Mouse (Mus musculus) thymus, postnatal 14 days (tissue): ENCODE measurements around the gene Optc.

ENCODE experiments used
- DNase-seq: peaks from one replicate; pipeline ENCODE4 v3.0.0; 2021

Gene Optc

DNA sequence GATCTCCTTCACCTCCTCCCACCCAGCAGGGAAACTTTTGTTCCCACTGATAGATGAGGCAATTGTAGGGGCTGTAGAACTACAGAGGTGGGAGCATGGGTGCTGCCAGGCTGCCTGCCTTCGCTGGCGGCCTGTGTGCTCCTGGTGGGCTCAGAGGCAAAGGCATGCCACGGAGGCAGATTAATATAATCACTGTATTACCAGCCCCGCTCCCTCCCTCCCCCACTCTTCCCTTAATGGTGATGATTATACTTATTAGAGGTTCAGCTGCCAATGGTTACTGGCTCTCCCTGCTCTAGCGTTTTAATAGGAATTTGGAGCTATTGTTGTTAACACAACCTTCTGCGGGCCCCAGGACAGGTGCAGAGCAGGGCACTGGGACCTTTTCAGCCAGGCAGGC, 26.0 kb downstream of the Optc start:
- no peak for DNase-seq

DNA sequence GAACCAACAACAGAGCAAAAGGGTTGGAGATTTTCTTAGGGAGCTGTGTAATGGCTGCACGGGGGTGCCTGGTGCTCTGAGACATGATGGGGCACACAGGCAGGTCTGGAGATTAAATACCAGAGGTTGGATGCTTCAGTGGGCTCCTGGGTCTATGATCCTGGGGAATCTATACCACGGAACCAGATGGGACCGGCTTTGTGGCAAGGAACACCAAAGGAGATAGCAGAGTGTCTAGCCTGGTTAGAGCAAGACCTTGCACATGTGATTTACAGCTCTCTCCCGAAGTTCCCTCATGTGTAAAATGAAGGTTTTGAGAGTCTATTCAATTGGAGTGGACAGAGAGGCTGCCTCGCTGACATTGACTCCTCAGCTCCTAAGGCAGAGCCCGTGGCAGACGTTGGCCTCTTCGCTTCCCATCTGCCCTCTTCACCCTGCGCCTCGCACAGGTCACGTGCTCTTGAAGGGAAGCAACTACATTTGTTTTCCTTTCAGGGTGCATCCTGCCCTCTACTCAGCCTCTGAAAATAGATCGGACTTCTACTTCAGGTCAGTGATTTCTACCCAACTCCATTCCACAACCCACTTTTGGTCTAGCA, 28.9 kb downstream of the Optc start:
- peak; percentile 41 for DNase-seq

DNA sequence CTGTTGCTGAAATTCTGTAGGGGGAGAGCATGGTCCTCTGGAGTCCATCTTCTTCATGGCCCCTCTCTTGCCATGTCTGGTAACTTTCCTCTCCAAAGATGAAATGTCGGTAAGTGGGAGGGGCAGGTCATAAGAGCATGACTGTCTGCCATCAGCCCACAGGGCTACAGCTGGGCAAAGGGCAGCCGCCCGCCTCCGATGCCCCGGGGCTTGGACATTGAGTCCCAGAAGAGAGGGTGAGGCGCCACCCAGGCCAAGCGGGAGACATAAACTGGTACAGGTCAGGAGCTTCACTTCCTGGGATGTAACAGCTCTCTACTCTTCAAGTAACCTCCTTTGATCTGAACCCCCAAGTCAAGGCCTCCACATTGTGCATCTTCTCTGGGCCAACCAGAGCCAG, 30.9 kb downstream of the Optc start:
- no peak for DNase-seq

DNA sequence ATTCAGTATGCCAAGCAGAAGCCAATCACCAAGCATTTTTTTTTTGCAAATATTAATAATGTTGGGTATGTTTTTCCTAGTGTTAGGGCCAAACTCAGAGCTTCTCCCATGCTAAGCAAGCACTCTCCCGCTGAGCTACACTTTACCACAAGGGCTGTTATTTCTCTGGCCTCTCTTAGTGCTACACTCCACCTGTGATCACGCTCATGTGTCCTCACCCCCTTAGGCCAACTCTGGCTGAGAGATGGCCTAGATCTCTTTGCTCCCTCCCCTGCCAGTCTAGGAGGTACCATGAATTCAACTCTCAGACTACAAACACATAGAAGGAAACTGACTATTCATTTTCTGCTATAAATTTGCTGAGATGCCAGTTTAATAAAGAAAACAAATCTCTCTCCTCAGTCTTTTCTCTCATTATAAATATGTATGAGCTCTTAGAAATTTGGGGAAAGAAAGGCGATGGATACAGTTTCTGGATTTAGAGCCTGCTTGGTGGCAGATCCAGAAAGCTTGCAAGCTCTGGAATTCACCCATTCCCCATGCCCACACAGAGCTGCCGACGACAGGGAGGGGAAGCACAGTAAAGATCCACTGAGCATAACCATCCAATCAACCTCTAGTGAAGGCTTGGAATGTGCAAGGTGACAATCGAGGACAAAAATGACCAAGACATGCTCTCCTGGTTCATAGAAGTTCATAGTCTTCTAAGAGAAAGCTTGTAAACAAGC, 34.5 kb downstream of the Optc start:
- DNase-seq, result no peak

DNA sequence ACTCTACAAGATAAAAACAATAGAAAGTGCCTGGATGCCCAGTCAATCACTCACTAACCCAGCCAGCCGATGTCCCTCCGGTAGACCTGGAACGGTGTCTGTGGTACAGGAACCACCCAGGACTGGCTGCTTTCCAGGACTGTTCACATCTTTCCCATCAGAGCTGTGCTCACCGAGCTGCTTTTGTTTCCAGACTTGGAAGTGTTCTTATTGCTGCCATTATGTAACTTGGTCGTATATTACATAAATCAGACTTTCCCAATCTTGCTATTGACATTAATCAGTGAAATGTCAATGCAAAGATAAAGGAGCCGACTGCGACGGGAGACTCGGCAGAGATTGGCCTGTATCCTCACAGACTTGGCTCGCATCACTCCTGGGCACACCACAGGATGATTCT, 36.6 kb downstream of the Optc start:
- DNase-seq, result no peak

DNA sequence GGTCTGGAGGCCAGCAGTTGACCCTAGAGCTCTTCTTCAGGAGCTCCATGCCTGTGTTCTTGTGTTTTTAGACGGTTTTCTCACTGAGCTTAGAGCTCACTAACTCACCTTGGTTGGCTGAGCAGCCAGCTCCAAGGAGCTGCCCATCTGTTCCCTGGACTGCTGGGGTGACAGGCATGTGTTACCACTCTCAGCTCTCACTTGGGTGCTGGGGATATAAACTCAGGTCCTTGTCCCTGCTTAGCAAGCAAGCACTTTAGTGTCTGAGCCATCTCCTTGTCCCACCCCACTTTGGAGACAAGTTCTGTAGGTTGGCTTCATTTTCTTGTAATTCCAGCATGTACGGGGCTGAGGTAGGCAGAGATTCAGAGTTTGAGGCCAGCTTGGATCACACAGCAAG, 38.6 kb downstream of the Optc start:
- DNase-seq, result no peak

DNA sequence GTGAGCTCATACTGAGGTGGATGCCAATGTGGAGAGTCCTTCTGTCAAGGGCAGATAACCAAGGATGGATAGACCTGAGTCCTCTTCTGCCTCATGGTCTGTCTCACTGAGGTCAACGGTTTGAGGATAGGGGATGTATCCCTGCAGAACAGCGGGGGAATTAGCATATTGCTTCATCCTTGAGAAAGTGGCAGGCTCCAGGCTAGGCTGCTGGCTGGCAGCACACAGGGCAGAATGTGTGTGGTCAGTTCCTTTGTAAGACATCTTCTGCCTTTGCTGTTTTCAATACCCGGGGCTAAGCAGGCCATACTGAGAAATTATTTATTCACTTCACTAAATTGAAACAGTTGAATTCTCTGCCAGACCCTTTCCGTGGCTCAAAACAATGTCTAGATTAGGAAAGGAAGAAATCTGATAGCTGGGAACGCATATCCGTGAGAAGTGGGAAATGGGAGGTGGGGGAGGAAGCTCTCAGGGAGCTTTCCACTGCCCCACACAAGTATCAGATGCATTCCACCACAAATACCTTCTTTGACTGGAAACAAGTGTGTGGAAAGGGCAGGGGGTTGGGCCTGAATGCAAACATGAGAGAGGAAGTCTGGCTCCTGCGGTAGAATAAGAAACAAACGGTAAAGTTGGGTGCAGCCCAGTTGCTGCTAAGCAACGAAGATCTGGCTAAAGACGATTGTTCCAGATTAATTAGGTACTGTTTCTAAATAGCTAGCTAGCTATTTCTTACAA, 44.4 kb downstream of the Optc start:
- no peak for DNase-seq

DNA sequence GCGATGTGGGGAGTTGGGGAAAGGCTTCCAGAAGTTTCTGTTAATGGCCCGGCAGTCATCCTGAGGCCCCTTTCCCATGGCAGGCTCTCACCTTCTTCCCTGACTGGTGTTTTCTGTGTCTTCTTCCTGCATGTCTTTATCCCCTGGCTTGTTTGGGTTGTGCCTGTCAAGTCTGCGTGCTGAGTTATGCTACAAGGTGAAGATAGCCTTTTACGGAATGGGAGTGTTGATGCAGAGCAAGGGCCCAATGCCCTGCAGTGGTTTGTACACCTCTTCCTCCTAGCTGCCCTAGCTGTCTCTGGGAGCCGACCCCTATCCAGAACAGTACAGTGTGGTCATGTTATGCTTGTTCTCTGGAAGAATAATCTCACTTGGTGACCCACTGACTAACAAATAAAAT, 46.8 kb downstream of the Optc start:
- DNase-seq, result no peak

DNA sequence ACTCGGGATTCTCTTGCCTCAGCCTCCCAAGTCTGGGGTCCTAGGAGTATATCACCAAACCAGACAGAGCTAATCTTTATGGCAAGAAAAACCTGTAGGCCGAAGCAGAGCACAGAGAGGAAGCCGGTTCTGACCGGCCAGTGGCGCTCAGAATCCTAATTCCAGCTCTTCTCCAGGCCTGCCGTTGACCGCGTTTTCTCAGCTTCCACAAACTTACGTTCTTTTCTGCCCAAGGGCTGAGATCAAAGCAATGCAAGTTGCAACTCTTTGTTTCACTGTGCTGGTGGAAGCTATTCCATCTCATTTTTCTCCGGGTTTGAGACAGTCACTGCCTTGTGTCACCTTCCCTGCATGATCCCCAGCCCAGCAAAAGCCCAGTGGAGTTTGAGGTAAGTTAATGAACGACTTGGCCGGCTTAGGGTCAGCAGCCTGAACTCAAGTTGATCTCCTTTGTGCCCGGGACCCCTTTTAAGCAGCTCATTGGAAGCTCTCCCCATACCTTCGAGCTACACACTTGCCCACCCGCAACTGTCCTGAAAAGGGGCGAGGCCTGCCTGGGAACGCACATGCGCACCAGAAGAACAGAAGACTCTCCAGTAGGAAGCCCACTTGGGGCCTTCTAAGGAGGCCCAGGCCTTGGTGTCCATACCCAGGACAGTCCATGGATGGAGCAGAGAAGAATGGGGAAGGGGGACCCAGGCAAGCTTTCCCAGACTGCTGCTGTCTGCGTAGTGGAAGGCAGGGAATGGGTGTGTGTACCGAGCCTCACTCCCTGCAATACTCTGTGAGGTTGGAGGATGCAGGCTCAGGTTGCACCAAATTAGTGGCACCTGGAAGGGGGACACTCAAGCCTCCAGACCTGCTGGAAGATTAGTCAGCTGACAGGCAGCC, 47.7 kb downstream of the Optc start:
- DNase-seq, result no peak

DNA sequence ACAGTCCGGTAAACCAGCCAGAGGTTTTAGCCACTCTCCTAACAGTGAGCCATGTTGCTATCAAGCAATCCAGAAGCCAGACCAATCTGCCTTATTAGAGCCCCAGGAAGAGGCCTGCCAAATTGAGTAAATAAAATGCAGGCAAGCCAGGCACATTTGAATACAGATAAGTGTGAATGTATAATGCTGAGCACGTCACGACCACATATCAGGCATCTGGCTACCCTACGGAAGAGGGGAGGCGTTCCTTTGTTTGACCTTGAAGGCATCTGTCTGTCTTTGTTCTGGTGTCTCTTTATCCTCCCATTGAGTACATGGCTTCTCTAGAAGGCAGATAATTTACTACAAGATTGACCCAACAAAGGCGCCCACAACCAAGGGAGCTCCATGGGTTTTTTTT, 48.5 kb downstream of the Optc start:
- DNase-seq, result no peak

DNA sequence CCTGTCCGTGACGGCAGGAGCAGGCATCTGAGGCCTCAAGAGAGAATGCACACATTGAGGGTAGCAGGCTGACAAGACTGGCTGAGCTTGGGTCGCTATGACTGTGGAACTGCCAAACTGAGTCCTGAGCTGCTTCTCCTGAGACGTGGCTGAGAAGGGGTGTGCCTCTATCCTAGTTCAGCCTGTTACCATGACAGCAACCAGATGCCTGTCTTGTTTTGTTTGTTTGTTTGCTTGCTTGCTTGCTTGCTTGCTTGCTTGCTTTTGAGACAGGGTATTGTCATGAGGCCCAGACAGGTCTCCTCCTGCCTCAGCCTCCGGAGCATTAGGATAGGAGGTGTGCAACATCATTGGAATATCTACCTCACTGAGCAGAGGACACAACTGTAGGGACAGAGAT, 50.0 kb downstream of the Optc start:
- DNase-seq, result no peak

DNA sequence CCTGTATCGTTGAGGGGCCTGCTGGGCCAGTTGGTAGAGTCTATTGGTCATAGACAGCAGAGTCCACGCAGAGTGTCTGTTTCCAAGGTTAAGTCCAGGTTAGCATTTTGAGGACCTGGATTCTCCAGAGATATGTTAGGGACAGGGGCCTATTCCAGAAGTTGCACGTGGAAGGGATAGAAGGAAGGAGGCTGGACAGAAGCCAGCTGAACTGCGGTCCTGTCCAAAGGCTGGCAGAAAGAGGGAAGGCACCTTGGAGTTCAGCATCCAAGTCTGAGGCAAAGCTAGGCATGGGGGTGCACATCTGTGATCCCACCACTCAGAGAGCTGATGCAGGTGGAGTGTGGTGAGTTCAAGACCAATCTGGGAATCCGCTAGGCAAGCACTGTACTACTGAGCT, 50.6 kb downstream of the Optc start:
- DNase-seq, result no peak

DNA sequence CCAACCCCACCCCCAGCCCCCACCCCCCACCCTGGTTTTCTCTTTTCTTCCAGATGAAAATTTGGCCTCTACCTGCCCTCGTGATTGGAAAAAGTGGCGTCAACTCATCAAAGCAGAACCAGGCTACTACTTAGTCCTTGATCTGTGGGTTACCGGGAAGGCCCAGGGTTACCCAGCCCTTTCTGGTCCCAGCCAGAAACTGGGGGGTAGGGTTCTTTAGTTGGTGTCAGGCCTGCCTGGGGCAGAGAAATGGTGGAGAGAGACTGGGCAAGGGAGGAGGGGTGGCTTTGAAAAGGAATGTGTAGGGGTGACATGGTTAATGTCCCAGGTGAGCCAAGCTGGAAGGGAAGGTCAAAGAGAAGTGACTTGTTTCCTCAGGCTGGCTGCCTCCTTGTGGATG, 51.1 kb downstream of the Optc start:
- no peak for DNase-seq

DNA sequence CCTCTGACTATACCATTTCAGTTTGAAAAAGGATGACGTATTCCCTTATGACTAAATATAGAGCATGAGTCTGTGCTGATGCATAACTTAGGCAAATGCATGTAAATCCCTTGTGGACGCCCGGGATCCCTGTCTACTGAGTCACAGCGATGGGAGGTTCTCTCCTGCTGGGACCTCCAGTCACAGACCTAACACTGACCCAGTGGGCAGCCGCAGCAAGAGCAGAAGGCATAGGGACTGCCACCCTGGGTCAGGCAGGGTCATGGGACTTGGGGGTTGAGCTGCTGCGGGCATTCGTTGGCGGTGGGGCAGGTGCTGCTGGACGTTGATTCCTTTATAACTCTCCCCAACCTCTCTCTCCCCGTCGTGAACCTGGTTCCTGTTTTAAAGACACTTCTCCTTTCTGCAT, 51.7 kb downstream of the Optc start:
- DNase-seq, result no peak

DNA sequence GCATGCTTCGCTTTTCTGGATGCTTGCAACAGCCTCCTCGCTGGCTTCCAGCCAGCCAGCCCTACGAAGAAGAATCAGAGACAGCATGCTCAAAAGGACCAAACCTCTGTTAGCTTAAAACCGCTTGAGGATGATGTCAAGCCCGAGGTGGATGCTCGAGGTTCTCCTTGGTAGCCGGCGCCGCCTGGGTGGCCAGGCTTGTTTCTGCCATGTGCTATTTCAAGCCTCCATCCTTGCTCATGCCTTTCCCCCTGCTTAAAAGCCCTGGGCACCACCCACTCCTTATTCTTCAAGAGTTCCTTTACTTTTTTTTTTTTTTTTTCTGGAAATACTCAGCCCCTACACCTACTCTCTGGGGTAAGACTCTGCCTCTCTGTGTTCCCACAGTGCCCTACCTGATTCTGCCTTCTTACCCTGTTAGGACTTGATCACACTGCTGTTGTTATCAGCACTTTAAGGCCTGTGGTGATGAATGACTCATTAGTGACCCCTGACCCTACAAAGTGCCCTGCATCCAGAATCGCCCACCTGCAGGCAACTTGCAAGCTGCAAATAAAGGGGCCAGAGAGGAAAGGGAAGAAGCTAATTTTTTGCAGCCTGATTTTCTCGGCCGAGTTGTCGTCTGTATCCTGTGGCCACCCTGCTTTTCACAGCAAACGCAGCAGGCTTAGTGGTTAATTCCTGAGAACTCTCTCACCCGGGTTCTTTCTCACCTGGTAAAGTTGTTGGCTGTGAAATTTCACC, 52.4 kb downstream of the Optc start:
- no peak for DNase-seq

DNA sequence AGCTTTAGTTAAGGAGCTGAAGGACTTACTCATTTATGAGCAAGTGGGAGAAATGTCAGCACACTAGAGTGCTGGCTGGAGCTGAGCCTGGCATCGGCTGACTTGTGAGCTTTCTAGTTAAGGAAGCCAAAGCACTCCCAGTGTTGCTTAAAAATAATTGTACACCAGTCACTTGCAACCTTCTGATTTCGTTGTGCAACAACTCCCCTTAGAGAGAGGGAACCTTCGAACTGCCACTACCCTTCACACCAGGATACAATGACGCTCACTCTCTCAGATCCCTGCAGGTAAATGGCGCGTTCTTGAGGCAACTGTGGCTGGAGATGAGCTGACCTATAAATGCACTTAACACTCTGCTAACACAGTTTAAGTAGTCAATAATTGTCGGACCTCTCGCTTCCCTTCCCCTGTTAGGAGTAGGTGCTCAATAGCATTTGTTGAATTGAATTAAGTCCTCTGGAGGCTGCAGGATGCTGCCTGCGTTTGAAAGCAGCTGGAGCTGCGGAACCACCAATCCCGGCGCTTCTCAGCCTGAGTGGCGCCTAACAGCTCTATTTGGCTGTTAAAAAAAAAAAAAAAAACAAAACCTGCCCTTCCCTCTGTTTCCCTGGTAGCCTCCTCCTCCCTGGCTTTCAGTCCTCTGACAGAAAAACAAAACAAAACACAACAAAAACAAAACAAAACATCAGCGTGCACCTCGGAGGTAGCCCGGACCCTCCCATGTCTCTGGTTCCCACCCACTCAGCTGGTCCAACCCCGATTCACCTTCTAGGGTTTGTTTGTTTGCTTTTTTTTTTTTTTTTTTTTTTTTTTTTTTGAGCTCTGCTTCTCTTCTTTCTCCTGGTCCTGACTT, 53.2 kb downstream of the Optc start:
- no peak for DNase-seq
